Mouse (Mus musculus) thymus, adult 2 months (tissue): Measurements from ENCODE around the gene Rap1gap.

Source experiments
- CTCF ChIP-seq: fragments of 200-500 bp; IDR thresholded peaks from 2 replicates; pipeline ENCODE4 v1.5.1; 2012; ENCODE audit warnings: mild to moderate bottlenecking, control low read depth, low read length, moderate library complexity, borderline replicate concordance; ENCODE audit not compliant: control insufficient read depth, poor library complexity, insufficient read depth; ENCODE audit errors: extremely low read depth
- POLR2A ChIP-seq: fragments of 200-500 bp; IDR thresholded peaks from 2 replicates; pipeline ENCODE4 v1.6.1; 2012; ENCODE audit warnings: mild to moderate bottlenecking, low read length, control low read depth, moderate library complexity; ENCODE audit not compliant: control insufficient read depth, poor library complexity, insufficient read depth; ENCODE audit errors: extremely low read depth

GRCm38 (mm10) chr4:137764621-137765020, 100.1 kb downstream of the Rap1gap start:
- TF ChIP-seq CTCF = no peak
- TF ChIP-seq POLR2A = no peak
